Mouse (Mus musculus) embryonic fibroblast, embryonic 13.5 days (primary cell): Measurements from ENCODE around the gene Clca4b.

Experiments used
- CTCF ChIP-seq: IDR thresholded peaks from 2 replicates; pipeline ENCODE4 v1.5.1; 2011; ENCODE audit warnings: mild to moderate bottlenecking, control low read depth, low read length, moderate library complexity, borderline replicate concordance; ENCODE audit not compliant: insufficient read depth
- POLR2A ChIP-seq: IDR thresholded peaks from 2 replicates; pipeline ENCODE4 v1.6.1; 2011; ENCODE audit warnings: low read depth, mild to moderate bottlenecking, control low read depth, low read length, moderate library complexity

- no peak for TF ChIP-seq CTCF
- TF ChIP-seq POLR2A: no peak
Observed at GRCm38 (mm10) chr3:144980551-144980950, 48.2 kb upstream of the Clca4b start.
